Mouse (Mus musculus) CD4-positive, CD25-positive, alpha-beta regulatory T cell (primary cell): ENCODE measurements around the gene Fabp7. TPM values are rescaled to one million over a fixed set of nuclear protein-coding genes. Genes with fewer than 3 reads are reported as not detected.

Experiments
- polyA plus RNA-seq: library from polyadenylated mRNA; unstranded; fragments of 100-300 nt; shearing (Covaris generic); gene quantifications from one replicate; pipeline ENCODE4 v1.2.1, GENCODE M21; 2017

The Fabp7 gene
- not detected for polyA plus RNA-seq

DNA sequence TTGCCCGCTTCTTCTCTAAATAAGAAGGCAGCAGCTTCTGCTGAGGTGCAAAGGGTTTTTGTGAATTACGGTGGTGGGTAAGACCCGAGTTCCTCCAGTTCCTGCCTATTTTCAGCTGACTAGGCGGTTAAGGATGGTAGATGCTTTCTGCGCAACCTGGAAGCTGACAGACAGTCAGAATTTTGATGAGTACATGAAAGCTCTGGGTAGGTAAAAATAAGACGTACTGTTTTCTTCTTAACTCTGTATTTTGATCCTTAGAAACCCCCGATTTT is at the start of gene Fabp7:
Fabp7 (plus strand) TSS at position 6 of the 275 bp plus-strand sequence.

DNA sequence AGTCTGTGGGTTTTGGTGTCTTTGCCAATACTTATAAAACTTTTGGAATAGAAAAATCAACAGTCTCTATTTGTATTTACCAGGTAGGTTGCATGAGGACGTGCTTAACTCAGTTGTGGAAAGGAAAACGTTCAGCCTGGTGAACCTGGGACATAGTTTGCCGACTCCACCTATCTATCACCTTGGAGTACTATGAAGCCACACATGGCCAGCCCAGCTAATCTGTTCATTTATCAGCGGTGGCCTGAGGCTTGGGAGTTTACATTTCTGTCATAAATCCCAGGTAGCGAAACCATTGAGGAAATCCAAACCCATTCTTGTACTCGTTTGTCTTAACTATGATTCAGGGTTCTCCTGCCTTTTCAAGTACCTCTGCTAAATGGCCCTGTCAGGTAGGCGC is 9.3 kb downstream of the Fabp7 start, which contains the start of gene Smpdl3a:
Smpdl3a (plus strand) TSS at position 318 of the 400 bp plus-strand sequence.

Other genes with a start within 250 kb of the Fabp7 start
- 0.83 TPM for gene Pkib, start 152.9 kb upstream of the Fabp7 start, polyA plus RNA-seq
- gene Smpdl3a, start 9.5 kb downstream of the Fabp7 start, polyA plus RNA-seq: 223 TPM